Mouse (Mus musculus) cerebellum, adult 9-10 months (tissue): ENCODE results near the gene Dip2b.

ENCODE experiments used
- DNase-seq: peaks from one replicate; pipeline ENCODE4 v3.0.0; 2022

Gene Dip2b

GRCm38 (mm10) chr15:100038470-100038971 is at the start of gene Dip2b:
Gene Dip2b, plus strand, starts transcription at chr15:100038664.
- DNase-seq = peak; percentile 95

GRCm38 (mm10) chr15:99993100-99993499 is 45.4 kb upstream of the Dip2b start:
- no peak for DNase-seq

- no peak for DNase-seq
Observed at GRCm38 (mm10) chr15:99997114-99997804, 41.2 kb upstream of the Dip2b start.

- DNase-seq = no peak
Observed at GRCm38 (mm10) chr15:99999390-99999789, 39.1 kb upstream of the Dip2b start.

GRCm38 (mm10) chr15:100004677-100005273 is 33.7 kb upstream of the Dip2b start:
- DNase-seq = no peak

- no peak for DNase-seq
Observed at GRCm38 (mm10) chr15:100006180-100006579, 32.3 kb upstream of the Dip2b start.

GRCm38 (mm10) chr15:100018280-100018899 is 20.1 kb upstream of the Dip2b start:
- DNase-seq = no peak

GRCm38 (mm10) chr15:100021175-100021574 is 17.3 kb upstream of the Dip2b start:
- DNase-seq = no peak

GRCm38 (mm10) chr15:100022923-100023322 is 15.5 kb upstream of the Dip2b start:
- peak; percentile 65 for DNase-seq

- DNase-seq = no peak
Observed at GRCm38 (mm10) chr15:100025076-100025834, 13.2 kb upstream of the Dip2b start.

GRCm38 (mm10) chr15:100028133-100028532 is 10.3 kb upstream of the Dip2b start:
- no peak for DNase-seq

GRCm38 (mm10) chr15:100029497-100029896 is 9.0 kb upstream of the Dip2b start:
- DNase-seq = no peak

- no peak for DNase-seq
Observed at GRCm38 (mm10) chr15:100029900-100030299, 8.6 kb upstream of the Dip2b start.

GRCm38 (mm10) chr15:100032546-100032945 is 5.9 kb upstream of the Dip2b start:
- no peak for DNase-seq

GRCm38 (mm10) chr15:100039001-100039701 is 687 bp downstream of the Dip2b start:
- DNase-seq = peak; percentile 62

GRCm38 (mm10) chr15:100040541-100041266 is 2.2 kb downstream of the Dip2b start:
- DNase-seq = peak; percentile 52

- DNase-seq = peak; percentile 59
Observed at GRCm38 (mm10) chr15:100041267-100042047, 3.0 kb downstream of the Dip2b start.

- no peak for DNase-seq
Observed at GRCm38 (mm10) chr15:100042048-100042400, 3.6 kb downstream of the Dip2b start.

GRCm38 (mm10) chr15:100045576-100045975 is 7.1 kb downstream of the Dip2b start:
- no peak for DNase-seq

GRCm38 (mm10) chr15:100049496-100050087 is 11.1 kb downstream of the Dip2b start:
- DNase-seq = no peak

- DNase-seq = no peak
Observed at GRCm38 (mm10) chr15:100050940-100051339, 12.5 kb downstream of the Dip2b start.
